Mouse (Mus musculus) ES-CJ7 (cell line): ENCODE measurements around the gene N4bp1.
A peak's percentile ranks its signal among the peaks of the same experiment; 100 is the strongest.

Experiments
- DNase-seq: peaks from one replicate; pipeline ENCODE4 v3.0.0; 2011; ENCODE audit warnings: low read depth, low spot score

N4bp1 gene

DNA sequence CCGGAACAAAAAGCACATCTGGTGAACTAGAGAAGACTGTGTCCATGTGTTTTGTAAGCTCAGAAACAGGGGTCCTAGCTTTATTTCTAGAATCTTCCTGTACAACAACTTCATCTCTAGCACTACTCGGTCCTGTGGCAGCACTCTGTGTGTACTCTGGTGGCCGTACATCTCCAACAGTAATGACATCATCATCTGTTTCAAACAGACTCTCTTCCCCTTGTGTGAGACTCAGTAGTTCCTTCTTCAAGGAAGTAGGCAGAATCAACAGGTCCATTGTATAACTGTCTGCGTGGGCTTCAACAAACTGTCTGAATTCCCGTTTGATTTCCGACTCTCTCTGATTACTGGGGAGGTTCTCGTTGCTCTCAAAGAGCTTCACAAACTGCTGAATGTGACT is 23.5 kb downstream of the N4bp1 start:
- DNase-seq = no peak

DNA sequence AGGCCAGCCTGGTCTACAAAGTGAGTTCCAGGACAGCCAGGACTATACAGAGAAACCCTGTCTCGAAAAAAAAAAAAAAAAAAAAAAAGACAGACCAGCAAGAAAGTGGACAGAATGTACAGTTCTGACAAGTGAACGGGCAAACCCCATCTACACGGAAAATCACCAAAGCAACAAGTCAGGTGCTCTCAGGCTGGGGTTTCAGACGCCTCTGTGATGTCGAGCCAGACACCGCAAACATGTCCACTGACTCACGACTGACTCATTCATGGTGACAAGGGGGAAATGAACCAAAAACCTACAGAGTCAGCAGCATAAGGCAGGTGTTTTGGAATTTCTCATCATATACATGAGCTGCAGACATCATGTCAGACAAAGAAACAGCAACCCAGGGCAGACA is 28.8 kb downstream of the N4bp1 start:
- DNase-seq = no peak

DNA sequence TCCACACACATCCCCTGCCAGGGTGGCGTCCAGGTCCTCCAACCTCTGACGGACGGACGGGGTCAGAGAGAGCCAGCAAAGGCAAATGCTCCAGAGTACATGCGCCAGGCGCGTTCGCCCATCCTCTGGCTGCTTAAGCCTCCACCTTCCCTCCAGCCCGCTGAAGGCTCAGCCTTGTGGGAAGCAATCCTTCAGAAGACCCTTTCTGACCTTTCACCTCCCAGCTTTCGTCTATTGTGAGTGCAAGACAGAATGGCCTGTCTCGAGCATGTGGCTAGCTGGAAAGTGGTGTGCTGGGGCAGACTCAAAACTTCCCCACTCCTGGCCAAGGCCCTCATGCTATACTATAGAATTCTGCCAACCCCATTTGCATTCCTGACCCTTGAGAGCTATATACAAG is 30.4 kb downstream of the N4bp1 start:
- DNase-seq = no peak

- no peak for DNase-seq
Measured at GRCm38 (mm10) chr8:86853989-86854373, 31.1 kb downstream of the N4bp1 start.

- no peak for DNase-seq
Measured at GRCm38 (mm10) chr8:86853266-86853988, 31.6 kb downstream of the N4bp1 start.

GRCm38 (mm10) chr8:86852491-86852890 is 32.6 kb downstream of the N4bp1 start:
- no peak for DNase-seq

GRCm38 (mm10) chr8:86848876-86849275 is 36.2 kb downstream of the N4bp1 start:
- DNase-seq = no peak

GRCm38 (mm10) chr8:86848401-86848800 is 36.7 kb downstream of the N4bp1 start:
- DNase-seq = no peak

DNA sequence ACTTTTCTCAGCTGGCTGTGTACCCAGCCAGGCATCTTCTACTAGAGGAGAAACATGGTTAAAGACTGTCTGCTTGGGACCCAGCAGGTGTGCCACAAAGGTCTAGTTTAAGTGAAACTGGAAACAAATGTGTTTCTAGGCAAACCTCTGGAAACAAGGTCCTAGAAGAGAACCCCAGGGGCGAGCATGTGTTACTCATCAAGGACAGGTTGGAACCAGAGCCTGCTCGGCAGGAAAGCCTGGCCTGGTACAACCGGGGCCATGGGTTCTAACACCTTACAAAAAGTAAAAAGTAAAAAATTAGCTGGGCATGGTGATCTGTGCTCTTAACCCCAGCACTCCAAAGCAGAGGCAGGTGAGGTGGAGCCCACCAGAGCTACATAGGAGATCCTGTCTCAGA is 38.0 kb downstream of the N4bp1 start:
- no peak for DNase-seq

GRCm38 (mm10) chr8:86845875-86846274 is 39.2 kb downstream of the N4bp1 start:
- DNase-seq = no peak

- no peak for DNase-seq
Measured at GRCm38 (mm10) chr8:86844856-86845255, 40.2 kb downstream of the N4bp1 start.

- DNase-seq = peak; percentile 77
Measured at GRCm38 (mm10) chr8:86843896-86844295, 41.2 kb downstream of the N4bp1 start.

DNA sequence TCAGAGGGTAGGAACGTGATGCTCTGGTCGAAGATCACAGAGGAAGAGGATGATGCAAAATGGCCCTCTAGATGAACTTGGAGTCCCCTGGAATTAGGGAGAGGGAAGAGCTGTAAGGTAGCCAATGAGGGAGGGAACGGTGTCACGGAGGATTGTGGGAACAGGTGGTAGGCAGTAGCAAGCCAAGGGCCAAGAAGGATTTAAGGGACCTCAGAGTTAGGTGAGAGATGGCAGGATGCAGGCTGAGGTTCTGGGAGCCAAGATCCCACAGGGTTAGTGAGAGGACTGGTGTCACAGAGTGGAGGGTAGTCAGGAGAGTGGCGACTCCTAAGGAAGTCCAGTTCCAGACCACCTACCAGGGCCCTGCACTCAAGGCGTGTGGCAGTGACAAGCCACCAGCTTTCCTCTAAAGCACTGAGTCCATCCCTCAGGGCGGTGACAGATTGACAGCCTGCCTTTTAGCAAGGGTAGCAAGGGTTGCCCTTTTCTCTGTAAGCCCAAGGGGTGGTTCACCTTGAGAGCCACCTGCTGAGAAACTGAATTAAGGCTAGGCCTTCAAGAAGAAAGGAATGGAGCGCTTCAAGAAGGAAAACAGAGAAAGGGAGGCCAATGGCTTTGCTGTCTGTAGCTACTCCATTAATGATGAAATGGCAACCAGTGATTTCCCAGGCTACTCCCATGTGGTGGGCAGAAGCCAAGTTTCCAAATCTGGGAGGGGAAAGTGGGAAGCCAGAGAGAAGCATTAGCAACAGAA is 43.3 kb downstream of the N4bp1 start:
- DNase-seq = no peak

DNA sequence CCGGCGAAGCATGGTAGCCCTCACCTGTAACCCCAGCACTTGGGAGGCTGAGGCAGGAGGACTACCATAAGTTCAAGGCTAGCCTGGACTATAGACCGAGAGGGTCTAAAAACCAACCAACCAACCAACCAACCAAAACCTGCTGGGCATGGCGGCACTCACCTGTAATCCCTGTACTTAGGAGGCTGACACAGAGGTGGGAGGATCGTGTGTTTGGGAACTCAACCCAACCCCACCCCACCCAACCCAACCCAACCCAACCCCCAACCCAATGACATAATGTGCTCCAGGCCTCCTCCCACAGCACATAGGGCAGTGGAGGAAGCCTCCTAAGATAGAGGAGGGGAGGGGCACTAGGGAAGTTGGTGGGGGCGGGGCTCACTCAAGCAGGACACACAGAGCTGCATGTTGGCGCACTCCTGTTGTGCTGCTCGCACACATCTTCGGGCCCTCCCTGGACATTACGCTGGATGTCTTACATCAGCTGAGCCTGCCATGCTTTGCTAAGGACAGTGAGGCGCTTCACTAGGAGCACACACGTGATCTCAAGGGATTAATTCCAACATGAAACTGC is 44.9 kb downstream of the N4bp1 start:
- DNase-seq = peak; percentile 51

- no peak for DNase-seq
Measured at GRCm38 (mm10) chr8:86838707-86839438, 46.2 kb downstream of the N4bp1 start.

GRCm38 (mm10) chr8:86837234-86837633 is 47.8 kb downstream of the N4bp1 start:
- no peak for DNase-seq

DNA sequence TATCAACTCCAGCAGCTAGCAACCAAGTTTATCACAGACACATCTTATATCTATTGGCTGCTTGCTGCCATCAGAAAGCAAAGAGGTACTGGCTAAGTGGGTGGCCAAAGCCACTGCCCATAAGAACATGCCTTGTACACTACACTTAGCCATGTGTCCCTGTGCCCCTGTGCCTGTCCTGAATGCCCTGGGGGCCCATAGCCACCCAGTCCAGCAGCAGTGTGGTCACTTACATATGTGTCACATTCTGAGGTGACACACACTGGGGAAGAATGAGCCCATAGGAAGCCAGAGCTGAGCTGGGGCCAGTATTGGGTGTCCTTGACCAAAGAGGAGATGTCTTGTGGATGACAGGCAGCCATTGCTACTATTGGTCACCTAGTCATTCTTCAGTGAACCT is 49.2 kb downstream of the N4bp1 start:
- DNase-seq = no peak

GRCm38 (mm10) chr8:86834496-86835260 is 50.4 kb downstream of the N4bp1 start:
- peak; percentile 54 for DNase-seq

GRCm38 (mm10) chr8:86833937-86834336 is 51.1 kb downstream of the N4bp1 start:
- no peak for DNase-seq

DNA sequence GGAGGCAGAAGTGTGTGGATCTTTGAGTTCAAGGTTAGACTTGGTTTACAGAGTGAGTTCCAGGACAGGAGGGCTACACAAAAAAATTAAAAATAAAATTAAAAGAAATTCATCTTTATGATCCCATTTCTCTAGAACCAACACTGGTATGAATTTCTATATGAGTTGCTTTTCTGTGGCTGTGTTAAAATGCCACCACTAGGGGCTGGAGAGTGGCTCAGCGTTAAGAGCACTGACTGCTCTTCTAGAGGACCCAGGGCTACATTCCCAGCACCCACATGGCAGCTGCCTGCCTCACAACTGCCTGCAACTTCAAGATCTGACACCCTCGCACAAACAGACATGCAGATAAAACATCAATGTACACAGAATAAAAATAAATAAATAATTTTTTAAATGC is 56.1 kb downstream of the N4bp1 start:
- DNase-seq = no peak

DNA sequence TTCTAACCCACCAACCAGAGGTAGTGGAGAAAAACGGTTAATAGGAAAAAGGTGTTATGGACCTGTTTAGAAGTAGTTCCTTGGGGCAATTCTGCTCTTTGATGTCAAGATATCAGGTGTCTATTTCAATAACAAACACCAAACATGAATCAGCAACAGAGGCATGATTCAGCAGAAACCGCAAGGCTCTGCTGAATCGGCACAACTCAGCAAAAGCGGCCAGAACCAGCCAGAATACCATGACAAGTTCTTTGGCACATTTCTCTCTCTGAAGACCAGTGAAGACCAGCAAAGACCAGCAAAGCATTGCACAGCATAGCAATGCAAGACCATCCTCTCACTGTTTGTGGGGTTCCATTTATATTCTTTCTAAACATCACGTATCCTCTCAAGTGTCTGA is 57.9 kb downstream of the N4bp1 start:
- no peak for DNase-seq
